Mouse (Mus musculus) forebrain, postnatal 0 days (tissue): ENCODE measurements around the gene Orm3. TPM values are rescaled to one million over a fixed set of nuclear protein-coding genes. Genes with fewer than 3 reads are reported as not detected.
A peak's percentile ranks its signal among the peaks of the same experiment; 100 is the strongest.

Source experiments
- ATAC-seq: fragments of 200-750 bp; cut with Nextera tagmentation; 2 replicates; pipeline ENCODE4 v1.8.0; 2017; ENCODE audit warnings: mild to moderate bottlenecking, moderate library complexity
- DNase-seq: peaks from one replicate; pipeline ENCODE4 v3.0.0-alpha.2; 2015
- H3K27ac ChIP-seq: fragments of 300-500 bp; sonication (generic); 2 replicates; pipeline ENCODE4 v1.5.1; 2014; ENCODE audit warnings: low read depth, mild to moderate bottlenecking, antibody characterized with exemption, low read length, moderate library complexity, mixed read lengths
- H3K27me3 ChIP-seq: fragments of 300-500 bp; sonication (generic); 2 replicates; pipeline ENCODE4 v1.6.1; 2014; ENCODE audit warnings: mild to moderate bottlenecking, low read length, mixed read lengths; ENCODE audit not compliant: insufficient read depth
- H3K36me3 ChIP-seq: fragments of 300-500 bp; sonication (generic); 2 replicates; pipeline ENCODE4 v1.6.1; 2014; ENCODE audit warnings: mild to moderate bottlenecking, moderate library complexity; ENCODE audit not compliant: insufficient read depth
- H3K4me1 ChIP-seq: fragments of 300-500 bp; sonication (generic); 2 replicates; pipeline ENCODE4 v1.6.1; 2014; ENCODE audit warnings: antibody characterized with exemption; ENCODE audit not compliant: insufficient read depth
- H3K4me2 ChIP-seq: fragments of 300-500 bp; sonication (generic); 2 replicates; pipeline ENCODE4 v1.6.1; 2014; ENCODE audit warnings: low read depth, mild to moderate bottlenecking, moderate library complexity
- H3K4me3 ChIP-seq: fragments of 300-500 bp; sonication (generic); 2 replicates; pipeline ENCODE4 v1.5.1; 2014; ENCODE audit warnings: low read depth, low read length, mixed read lengths
- H3K9ac ChIP-seq: fragments of 300-500 bp; sonication (generic); 2 replicates; pipeline ENCODE4 v1.6.1; 2014; ENCODE audit warnings: mild to moderate bottlenecking
- H3K9me3 ChIP-seq: fragments of 300-500 bp; sonication (generic); 2 replicates; pipeline ENCODE4 v1.6.1; 2016; ENCODE audit warnings: low read length
- CTCF ChIP-seq: sonication (generic); IDR thresholded peaks from 2 replicates; pipeline ENCODE4 v1.5.1; 2016; ENCODE audit warnings: antibody characterized with exemption, control low read depth, low read depth
- WGBS: fragments of 180-500 bp; shearing (Covaris S2); extraction: QIAGEN DNeasy Blood & Tissue Kit; methylation state at CpG from one replicate; pipeline ENCODE4 v1.1.7; 2014; 5-methylcytosine and 5-hydroxymethylcytosine counted together
- polyA plus RNA-seq: library from polyadenylated mRNA; unstranded; fragments of >200 nt; fragmentation: Nextera tagmentation; extraction: Ambion mirVana; gene quantifications from 2 replicates; pipeline ENCODE4 v1.2.1, GENCODE M21; 2015
- total RNA-seq: library from RNA; depleted of rRNA; stranded (reverse); fragments of >200 nt; gene quantifications from 2 replicates; pipeline ENCODE4 v1.2.3, GENCODE M21; 2014

Gene Orm3
- total and polyA plus RNA-seq, 2 experiments from 2014 or later: not detected

DNA sequence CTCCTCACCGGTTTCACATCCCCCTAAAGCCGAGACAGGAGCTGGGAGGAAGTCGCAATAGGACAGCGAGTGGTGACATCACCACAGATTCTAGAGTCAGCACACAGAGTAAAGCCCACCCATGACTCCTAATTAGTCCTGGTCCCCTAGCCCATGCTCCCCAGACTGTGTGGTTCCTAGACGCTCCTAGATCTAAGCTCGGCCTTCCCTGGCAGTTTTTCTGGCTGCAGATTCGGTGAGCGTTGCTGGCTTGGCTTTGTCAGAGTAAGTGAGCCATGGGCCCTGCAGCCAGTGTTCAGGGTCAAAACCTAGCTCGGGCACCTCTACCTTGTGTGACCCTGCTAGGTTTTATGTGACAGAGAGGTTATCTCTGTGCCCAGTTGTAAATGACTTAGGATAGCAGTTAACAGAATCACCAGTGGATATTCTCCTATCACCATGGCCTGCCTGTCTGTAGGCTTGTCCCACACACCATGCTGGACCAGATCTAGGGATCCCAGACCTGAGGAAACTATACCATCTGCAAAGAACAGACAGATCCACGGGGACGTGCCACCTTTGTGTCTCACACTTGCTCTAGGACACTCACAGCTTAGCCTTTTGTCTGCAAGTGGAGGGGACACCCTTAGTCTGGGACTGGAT lies 34.0 kb downstream of the Orm3 start:
- Histone ChIP-seq H3K9me3 (no peaks in the 10 kb centered on the region), H3K9ac (no peak overlapping the region), H3K4me2 (0 out of 2 replicates have a peak overlapping the region, but pooled peaks have one; percentile 5), H3K27ac (peak overlapping the region; percentile 62), H3K4me1 (peaks cover 10% of the 10 kb centered on the region), H3K4me3 (no peak overlapping the region), H3K36me3 (0 out of 2 replicates have a peak, but pooled peaks cover 9% of the 10 kb centered on the region), H3K27me3 (no peaks in the 10 kb centered on the region)
- DNase-seq (peak; percentile 39), ATAC-seq (peak; percentile 79)
- TF ChIP-seq CTCF: no peak
- 23% methylated on average over 11 of the region's 11 CpGs for WGBS

DNA sequence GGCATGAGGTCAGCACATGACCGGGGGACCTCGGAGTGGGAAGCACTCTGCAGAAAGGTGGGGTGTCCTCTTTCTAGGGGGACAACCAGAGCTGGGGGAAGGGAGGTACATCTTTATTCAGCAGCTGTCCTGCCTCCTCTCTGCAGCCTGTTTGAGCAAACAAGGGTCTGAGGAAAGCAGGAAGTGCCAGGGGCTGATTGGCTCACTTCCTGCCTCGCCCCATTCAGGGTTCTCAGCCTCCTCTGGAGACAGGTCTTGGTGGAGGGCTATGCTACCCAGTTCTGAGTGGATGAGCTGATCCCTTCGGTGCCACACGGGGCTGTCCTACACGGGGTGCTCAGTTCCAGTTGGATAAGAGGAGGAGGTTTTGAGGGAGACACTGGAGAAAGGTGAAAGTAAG lies 35.4 kb downstream of the Orm3 start:
- ATAC-seq: no peak
- peaks cover 10% of the 10 kb centered on the region for H3K4me1 ChIP-seq
- no peak overlapping the region for H3K4me2 ChIP-seq
- H3K27me3 ChIP-seq: no peaks in the 10 kb centered on the region
- no peak for DNase-seq
- no peak for TF ChIP-seq CTCF
- no peaks in the 10 kb centered on the region for H3K9me3 ChIP-seq
- no peak overlapping the region for H3K4me3 ChIP-seq
- no peak overlapping the region for H3K27ac ChIP-seq
- no peak overlapping the region for H3K9ac ChIP-seq
- WGBS: 93% methylated on average over 6 of the region's 6 CpGs
- 0 out of 2 replicates have a peak, but pooled peaks cover 5% of the 10 kb centered on the region for H3K36me3 ChIP-seq

DNA sequence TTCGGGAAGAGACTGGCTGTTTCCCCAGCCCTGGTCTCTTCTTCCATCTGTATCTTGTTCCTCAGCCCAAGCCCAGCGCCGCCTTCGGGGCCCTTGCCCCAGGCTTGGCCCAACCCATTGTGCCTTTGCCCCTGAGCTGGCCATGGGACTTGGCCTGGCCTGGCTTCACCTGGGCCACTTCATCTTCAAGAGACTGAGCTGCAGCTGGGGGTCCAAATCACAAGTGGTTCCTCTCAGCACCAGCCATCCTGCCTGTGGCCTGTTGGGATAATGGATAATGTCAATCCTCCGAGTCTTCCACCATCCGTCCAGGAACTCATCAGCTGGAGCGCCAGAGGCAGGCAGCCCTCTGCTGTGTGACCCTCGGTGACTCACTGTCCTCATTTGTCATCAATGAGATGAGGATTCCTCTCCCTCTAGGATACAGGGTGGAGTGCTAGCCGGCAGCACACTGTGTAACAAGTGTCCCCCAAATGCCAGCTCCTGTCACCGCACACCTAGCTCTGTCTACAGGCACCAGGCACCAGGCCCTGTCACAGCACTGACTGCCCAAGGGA lies 42.1 kb downstream of the Orm3 start:
- Histone ChIP-seq H3K4me1 (no peaks in the 10 kb centered on the region), H3K4me2 (no peak overlapping the region), H3K27ac (no peak overlapping the region), H3K36me3 (0 out of 2 replicates have a peak, but pooled peaks cover 4% of the 10 kb centered on the region), H3K9me3 (no peaks in the 10 kb centered on the region), H3K9ac (no peak overlapping the region), H3K27me3 (no peaks in the 10 kb centered on the region), H3K4me3 (no peak overlapping the region)
- ATAC-seq (no peak), DNase-seq (no peak)
- TF ChIP-seq CTCF: no peak
- WGBS: 88% methylated on average over 10 of the region's 10 CpGs

DNA sequence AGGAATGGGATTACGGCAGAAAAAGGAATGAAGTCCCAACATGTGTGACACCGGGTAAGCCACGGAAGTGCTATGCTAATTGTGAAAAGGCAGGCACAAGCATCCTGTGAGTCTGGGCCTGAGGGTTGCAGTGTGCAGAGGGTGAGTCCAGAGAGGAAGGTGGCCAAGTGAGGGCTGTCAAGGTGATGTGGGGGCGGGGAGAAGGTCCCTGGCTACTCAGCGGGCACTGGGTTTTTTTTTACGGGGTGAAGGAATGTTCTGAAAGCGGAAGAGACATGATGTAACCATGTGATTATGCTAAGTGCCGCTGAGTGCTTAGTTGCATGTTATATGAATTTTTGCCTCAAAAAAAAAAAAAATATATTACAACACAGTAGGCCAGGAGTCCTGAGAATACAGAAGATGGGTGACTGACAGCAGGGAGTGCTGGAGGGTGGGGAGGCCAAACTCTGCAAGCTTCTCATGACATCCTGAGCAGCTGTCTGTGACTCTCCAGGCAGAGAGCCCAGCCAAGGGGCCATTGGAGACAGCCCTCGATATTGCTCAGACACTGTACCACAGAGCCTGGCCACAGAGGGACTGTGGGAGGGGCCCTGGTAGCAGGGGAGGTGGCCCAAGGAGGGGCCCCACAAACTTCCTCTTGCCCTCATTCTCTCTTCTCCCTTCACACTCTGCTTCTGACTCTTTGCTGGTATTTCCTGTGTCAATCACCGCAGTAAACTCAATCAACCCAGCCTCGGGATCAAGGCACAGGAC lies 43.1 kb downstream of the Orm3 start:
- 0 out of 2 replicates have a peak overlapping the region, but pooled peaks have one; percentile 21 for H3K27ac ChIP-seq
- DNase-seq (no peak), ATAC-seq (no peak)
- H3K9me3 ChIP-seq: no peaks in the 10 kb centered on the region
- 0 out of 2 replicates have a peak, but pooled peaks cover 4% of the 10 kb centered on the region for H3K36me3 ChIP-seq
- WGBS: 58% methylated on average over 11 of the region's 11 CpGs
- no peak overlapping the region for H3K4me3 ChIP-seq
- TF ChIP-seq CTCF: no peak
- H3K4me1 ChIP-seq: peaks cover 7% of the 10 kb centered on the region
- no peak overlapping the region for H3K9ac ChIP-seq
- H3K4me2 ChIP-seq: no peak overlapping the region
- no peaks in the 10 kb centered on the region for H3K27me3 ChIP-seq

- DNase-seq: no peak
- peaks cover 9% of the 10 kb centered on the region for H3K4me1 ChIP-seq
- H3K9ac ChIP-seq: no peak overlapping the region
- no peak for ATAC-seq
- no peak for TF ChIP-seq CTCF
- 69% methylated on average over 8 of the region's 8 CpGs for WGBS
- no peaks in the 10 kb centered on the region for H3K27me3 ChIP-seq
- no peak overlapping the region for H3K4me3 ChIP-seq
- 0 out of 2 replicates have a peak, but pooled peaks cover 4% of the 10 kb centered on the region for H3K36me3 ChIP-seq
- H3K27ac ChIP-seq: no peak overlapping the region
- H3K9me3 ChIP-seq: no peaks in the 10 kb centered on the region
- no peak overlapping the region for H3K4me2 ChIP-seq
These were observed 43.8 kb downstream of the Orm3 start for GRCm38 (mm10) chr4:63399691-63400270.

DNA sequence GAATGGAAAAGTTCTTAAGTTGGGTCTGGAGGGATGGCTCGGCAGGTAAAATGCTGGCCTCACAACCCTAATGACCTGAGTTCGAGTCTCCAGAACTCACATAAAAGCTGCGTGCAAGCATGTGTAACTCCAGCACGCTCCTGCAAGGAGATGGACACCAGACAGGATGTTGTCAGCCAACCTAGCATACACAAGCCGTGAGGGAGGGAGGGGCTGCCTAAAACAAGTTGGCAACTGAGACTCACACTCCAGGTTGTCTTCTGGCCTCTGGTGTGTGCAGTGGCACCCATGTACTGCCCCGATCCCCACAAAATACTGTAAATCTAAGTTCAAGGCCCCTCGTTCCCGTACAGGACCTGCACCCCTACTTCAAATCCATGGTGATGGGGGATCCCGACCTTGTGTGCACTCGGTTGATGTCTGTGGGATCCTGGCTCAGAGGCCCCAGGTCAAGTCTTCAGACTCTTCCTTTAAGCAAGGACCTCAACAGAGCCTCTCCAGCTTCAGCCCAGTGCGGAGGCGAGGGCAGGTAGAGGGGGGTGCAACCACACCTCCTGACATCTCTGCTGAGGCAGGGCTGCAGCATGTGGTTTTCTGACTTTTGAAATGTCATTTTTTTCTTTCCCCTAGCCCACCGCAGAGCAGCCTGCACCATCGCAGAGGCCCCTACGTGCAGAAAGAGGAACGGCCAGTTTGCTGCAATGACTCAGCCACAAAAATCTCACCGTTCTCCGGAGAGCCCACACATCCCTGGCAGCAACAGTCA lies 44.8 kb downstream of the Orm3 start:
- Histone ChIP-seq H3K9ac (no peak overlapping the region), H3K27me3 (no peaks in the 10 kb centered on the region), H3K36me3 (0 out of 2 replicates have a peak, but pooled peaks cover 4% of the 10 kb centered on the region), H3K4me1 (peaks cover 14% of the 10 kb centered on the region), H3K27ac (no peak overlapping the region), H3K9me3 (no peaks in the 10 kb centered on the region), H3K4me2 (no peak overlapping the region), H3K4me3 (no peak overlapping the region)
- no peak for DNase-seq
- no peak for TF ChIP-seq CTCF
- ATAC-seq: no peak
- WGBS: 93% methylated on average over 18 of the region's 18 CpGs
